Mouse (Mus musculus): ENCODE data around the gene Vmn2r24.

DNA sequence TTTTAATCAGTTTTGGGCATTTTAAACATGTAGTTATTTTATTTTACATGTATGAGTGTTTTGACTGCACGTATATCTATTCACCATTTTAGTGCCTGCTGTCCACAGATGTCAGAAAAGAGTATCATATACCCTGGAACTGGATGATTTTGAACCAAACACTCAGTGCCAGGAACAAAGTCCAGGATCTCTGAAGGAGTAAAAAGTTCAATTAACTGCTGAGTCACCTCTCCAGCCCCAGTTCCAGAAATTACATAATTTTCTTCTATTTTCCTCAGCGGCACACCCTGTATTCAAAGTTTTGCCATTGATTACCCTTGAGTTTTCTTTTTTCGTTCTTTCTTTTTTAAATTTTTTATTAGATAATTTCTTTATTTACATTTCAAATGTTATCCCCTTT is 8.6 kb upstream of the Vmn2r24 start:
- TF ChIP-seq CTCF (IDR thresholded peaks at IDR 0.05; ENCODE audit: low read depth, low read length) (no peak), POLR2A (IDR thresholded peaks at IDR 0.05; ENCODE audit: extremely low read depth, insufficient read depth, low read length) (no peak)
